Mouse (Mus musculus) heart, embryonic 11.5 days (tissue): ENCODE measurements around the gene Bmp7. TPM values are rescaled to one million over a fixed set of nuclear protein-coding genes. Genes with fewer than 3 reads are reported as not detected.
A peak's percentile ranks its signal among the peaks of the same experiment; 100 is the strongest.

Source experiments
- ATAC-seq: fragments of 200-750 bp; cut with Nextera tagmentation; replicated peaks from 2 replicates; pipeline ENCODE4 v1.8.0; 2017; ENCODE audit warnings: moderate library complexity; ENCODE audit not compliant: insufficient number of reproducible peaks, low FRiP score, low TSS enrichment
- H3K27ac ChIP-seq: fragments of 300-500 bp; sonication (generic); 2 replicates; pipeline ENCODE4 v1.5.1; 2014; ENCODE audit warnings: mild to moderate bottlenecking, low read depth, low read length
- H3K27me3 ChIP-seq: fragments of 300-500 bp; sonication (generic); 2 replicates; pipeline ENCODE4 v1.6.1; 2014; ENCODE audit warnings: mild to moderate bottlenecking, low read length, mixed read lengths; ENCODE audit not compliant: control insufficient read depth, insufficient read depth
- H3K36me3 ChIP-seq: fragments of 300-500 bp; sonication (generic); 2 replicates; pipeline ENCODE4 v1.6.1; 2014; ENCODE audit warnings: mild to moderate bottlenecking, low read length, moderate library complexity, mixed read lengths; ENCODE audit not compliant: control insufficient read depth, insufficient read depth
- H3K4me1 ChIP-seq: fragments of 300-500 bp; sonication (generic); 2 replicates; pipeline ENCODE4 v1.6.1; 2014; ENCODE audit warnings: low read length; ENCODE audit not compliant: control insufficient read depth, insufficient read depth
- H3K4me2 ChIP-seq: fragments of 300-500 bp; sonication (generic); 2 replicates; pipeline ENCODE4 v1.6.1; 2014; ENCODE audit warnings: mild to moderate bottlenecking, moderate library complexity
- H3K4me3 ChIP-seq: fragments of 300-500 bp; sonication (generic); 2 replicates; pipeline ENCODE4 v1.5.1; 2014; ENCODE audit warnings: low read depth, low read length
- H3K9ac ChIP-seq: fragments of 300-500 bp; sonication (generic); 2 replicates; pipeline ENCODE4 v1.6.1; 2014; ENCODE audit warnings: mild to moderate bottlenecking, low read depth, low read length, moderate library complexity
- H3K9me3 ChIP-seq: fragments of 300-500 bp; sonication (generic); replicated peaks from 2 replicates; pipeline ENCODE4 v1.6.1; 2016; ENCODE audit warnings: low read length; ENCODE audit not compliant: control insufficient read depth
- WGBS: fragments of 180-500 bp; shearing (Covaris S2); extraction: QIAGEN DNeasy Blood & Tissue Kit; methylation state at CpG from one replicate; pipeline ENCODE4 v1.1.7; 2014; ENCODE audit not compliant: insufficient replicate concordance; 5-methylcytosine and 5-hydroxymethylcytosine counted together
- polyA plus RNA-seq: library from polyadenylated mRNA; unstranded; fragments of >200 nt; fragmentation: Nextera tagmentation; extraction: Ambion mirVana; gene quantifications from 2 replicates; pipeline ENCODE4 v1.2.1, GENCODE M21; 2014

Bmp7 gene
- polyA plus RNA-seq, 1 experiment from 2014 or later, result 66.2 TPM

- Histone ChIP-seq H3K36me3 (no peaks in the 10 kb centered on the region), H3K9me3 (no peaks in the 10 kb centered on the region), H3K27ac (no peak overlapping the region), H3K4me1 (peaks cover 53% of the 10 kb centered on the region), H3K27me3 (no peaks in the 10 kb centered on the region), H3K4me2 (no peak overlapping the region), H3K9ac (no peak overlapping the region), H3K4me3 (no peak overlapping the region)
- 49% methylated on average over 6 of the region's 6 CpGs for WGBS
- no peak for ATAC-seq
These were observed 30.7 kb downstream of the Bmp7 start for GRCm38 (mm10) chr2:172909463-172909862.

DNA sequence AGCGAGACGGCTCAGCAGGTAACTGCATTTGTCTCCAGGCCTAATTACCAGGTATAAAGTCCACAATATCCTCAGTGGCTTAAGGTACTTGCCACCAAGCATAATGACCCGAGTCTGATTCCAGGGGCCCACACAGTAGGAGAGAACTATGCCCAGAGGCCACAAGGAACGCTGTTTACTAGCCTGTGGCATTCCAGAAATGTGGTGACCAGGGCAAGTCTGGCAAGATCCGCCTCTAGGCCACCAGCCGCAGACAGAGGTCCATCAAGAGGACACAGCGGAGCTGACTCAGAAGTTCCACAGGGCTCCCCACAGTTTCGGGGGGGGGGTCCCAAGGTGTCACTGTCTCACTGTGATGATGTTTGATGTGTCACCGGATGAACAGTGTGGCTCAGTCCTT is 34.0 kb downstream of the Bmp7 start:
- ATAC-seq, result peak; percentile 27; the same call in 1 of the 2 replicates
- peak overlapping the region; percentile 66 for H3K27ac ChIP-seq
- H3K27me3 ChIP-seq, result no peaks in the 10 kb centered on the region
- no peak overlapping the region for H3K4me3 ChIP-seq
- 63% methylated on average over 9 of the region's 9 CpGs for WGBS
- H3K9me3 ChIP-seq, result no peaks in the 10 kb centered on the region
- H3K4me1 ChIP-seq, result peaks cover 45% of the 10 kb centered on the region
- no peaks in the 10 kb centered on the region for H3K36me3 ChIP-seq
- H3K4me2 ChIP-seq, result peak overlapping the region; percentile 16; the same call in 1 of the 2 replicates
- H3K9ac ChIP-seq, result no peak overlapping the region

- Histone ChIP-seq H3K9ac (no peak overlapping the region), H3K27ac (no peak overlapping the region), H3K36me3 (no peaks in the 10 kb centered on the region), H3K9me3 (no peaks in the 10 kb centered on the region), H3K4me1 (peaks cover 40% of the 10 kb centered on the region), H3K4me2 (no peak overlapping the region), H3K27me3 (no peaks in the 10 kb centered on the region), H3K4me3 (no peak overlapping the region)
- 65% methylated on average over 5 of the region's 5 CpGs for WGBS
- ATAC-seq, result no peak
These were observed 35.1 kb downstream of the Bmp7 start for GRCm38 (mm10) chr2:172905057-172905456.

DNA sequence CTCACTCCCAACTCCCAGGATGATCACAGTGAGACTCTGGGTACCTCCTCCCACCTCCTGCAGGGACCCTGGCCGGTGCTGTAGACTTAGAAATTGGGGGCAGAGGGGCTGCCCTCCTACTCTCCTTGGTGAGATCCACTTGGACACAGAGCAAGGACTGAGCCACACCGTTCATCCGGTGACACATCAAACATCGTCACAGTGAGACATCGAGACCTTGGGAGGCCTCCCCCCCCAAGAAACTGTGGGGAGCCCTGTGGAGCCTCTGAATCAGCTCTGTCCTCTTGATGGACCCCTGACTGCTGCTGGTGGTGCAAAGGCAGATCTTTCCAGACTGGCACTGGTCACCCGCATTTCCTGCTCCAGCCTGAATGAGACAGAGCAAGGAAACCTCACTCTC is 35.5 kb downstream of the Bmp7 start:
- Histone ChIP-seq H3K4me1 (peaks cover 40% of the 10 kb centered on the region), H3K4me3 (no peak overlapping the region), H3K27me3 (no peaks in the 10 kb centered on the region), H3K36me3 (no peaks in the 10 kb centered on the region), H3K9ac (no peak overlapping the region), H3K4me2 (no peak overlapping the region), H3K9me3 (no peaks in the 10 kb centered on the region), H3K27ac (no peak overlapping the region)
- ATAC-seq, result no peak
- 80% methylated on average over 6 of the region's 6 CpGs for WGBS

GRCm38 (mm10) chr2:172903523-172903922 is 36.6 kb downstream of the Bmp7 start:
- no peak overlapping the region for H3K27ac ChIP-seq

DNA sequence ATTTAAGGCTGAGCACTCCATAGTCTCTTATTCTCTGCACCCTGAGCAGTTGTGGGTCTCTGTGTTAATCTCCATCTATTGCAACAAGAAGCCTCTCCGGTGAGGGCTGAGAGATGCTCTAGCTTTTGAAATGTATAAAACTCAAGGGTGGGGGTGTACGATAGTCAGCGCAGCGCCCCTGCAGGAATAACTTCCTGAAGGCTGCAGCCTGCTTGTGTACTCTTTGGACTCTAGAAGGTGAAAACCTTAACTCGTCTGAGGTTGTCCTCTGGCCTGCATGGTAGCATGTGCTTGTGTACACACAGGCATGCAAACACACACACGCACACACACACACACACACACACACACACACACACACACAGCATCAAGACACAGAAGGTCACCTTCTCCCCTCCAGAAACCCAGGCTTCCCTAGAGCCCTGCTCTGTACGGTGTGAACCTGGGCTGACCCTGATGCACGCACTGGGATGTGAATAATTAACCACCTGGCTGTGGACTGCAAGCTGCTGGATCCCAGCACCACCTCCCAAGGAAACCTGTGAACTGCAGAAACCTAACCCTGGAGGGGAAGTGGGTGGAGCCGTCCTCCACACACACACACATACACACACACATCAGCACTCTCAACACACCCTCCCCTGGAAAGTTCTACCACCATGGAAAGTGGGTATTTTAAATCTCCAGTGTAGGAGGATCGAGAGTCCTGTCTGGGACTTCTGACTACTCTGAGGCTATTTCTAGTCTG is 39.0 kb downstream of the Bmp7 start:
- Histone ChIP-seq H3K4me2 (no peak overlapping the region), H3K4me3 (no peak overlapping the region), H3K9ac (no peak overlapping the region), H3K9me3 (no peaks in the 10 kb centered on the region; the same call in 1 of the 2 replicates), H3K27ac (0 out of 2 replicates have a peak overlapping the region, but pooled peaks have one; percentile 29), H3K36me3 (no peaks in the 10 kb centered on the region), H3K4me1 (peaks cover 18% of the 10 kb centered on the region), H3K27me3 (no peaks in the 10 kb centered on the region)
- 65% methylated on average over 10 of the region's 10 CpGs for WGBS
- ATAC-seq, result no peak

More at GRCm38 (mm10) chr2:172903523-172903922, 36.6 kb downstream of the Bmp7 start:
- no peak overlapping the region for H3K4me3 ChIP-seq
- no peak overlapping the region for H3K9ac ChIP-seq
- peaks cover 38% of the 10 kb centered on the region for H3K4me1 ChIP-seq
- H3K9me3 ChIP-seq, result no peaks in the 10 kb centered on the region; the same call in 1 of the 2 replicates
- ATAC-seq, result no peak
- 72% methylated on average over 8 of the region's 8 CpGs for WGBS
- H3K36me3 ChIP-seq, result no peaks in the 10 kb centered on the region
- H3K27me3 ChIP-seq, result no peaks in the 10 kb centered on the region
- no peak overlapping the region for H3K4me2 ChIP-seq

GRCm38 (mm10) chr2:172889756-172890443 is 50.2 kb downstream of the Bmp7 start:
- WGBS, result 59% methylated on average over 15 of the region's 15 CpGs
- no peaks in the 10 kb centered on the region for H3K9me3 ChIP-seq
- H3K27ac ChIP-seq, result no peak overlapping the region
- H3K27me3 ChIP-seq, result no peaks in the 10 kb centered on the region
- H3K4me3 ChIP-seq, result no peak overlapping the region
- peaks cover 10% of the 10 kb centered on the region; the same call in 1 of the 2 replicates for H3K4me1 ChIP-seq
- H3K36me3 ChIP-seq, result no peaks in the 10 kb centered on the region; the same call in 1 of the 2 replicates
- no peak overlapping the region for H3K4me2 ChIP-seq
- ATAC-seq, result peak; percentile 23
- no peak overlapping the region for H3K9ac ChIP-seq

- H3K27me3 ChIP-seq, result no peaks in the 10 kb centered on the region
- no peaks in the 10 kb centered on the region; the same call in 1 of the 2 replicates for H3K36me3 ChIP-seq
- H3K9ac ChIP-seq, result no peak overlapping the region
- no peak overlapping the region for H3K27ac ChIP-seq
- no peaks in the 10 kb centered on the region for H3K9me3 ChIP-seq
- 73% methylated on average over 12 of the region's 12 CpGs for WGBS
- ATAC-seq, result no peak
- no peak overlapping the region for H3K4me2 ChIP-seq
- no peak overlapping the region for H3K4me3 ChIP-seq
- 0 out of 2 replicates have a peak, but pooled peaks cover 7% of the 10 kb centered on the region for H3K4me1 ChIP-seq
These were observed 50.9 kb downstream of the Bmp7 start for GRCm38 (mm10) chr2:172889222-172889621.
